Mouse (Mus musculus) kidney, adult 11 months (tissue): ENCODE measurements around the gene Gm8050.
"Not testable (repeated sequence)": the region's sequence is repeated elsewhere in the genome, so short reads cannot be mapped to it uniquely, and the experiment has no call there.

Experiments used
- DNase-seq: peaks from one replicate; pipeline ENCODE4 v3.0.0; 2022

The Gm8050 gene

GRCm38 (mm10) chr14:6720151-6720550 lies at the start of gene Gm8050:
Gm8050 (minus strand) TSS chr14:6720251.
- not testable (repeated sequence) for DNase-seq

- not testable (repeated sequence) for DNase-seq
Observed at GRCm38 (mm10) chr14:6757231-6757536, 37.1 kb upstream of the Gm8050 start.

GRCm38 (mm10) chr14:6756384-6757230 lies 36.6 kb upstream of the Gm8050 start:
- DNase-seq = not testable (repeated sequence)

GRCm38 (mm10) chr14:6742232-6742631 lies 22.2 kb upstream of the Gm8050 start, which contains the start of gene Gm3636:
Gm3636 (minus strand) TSS chr14:6742332.
- not testable (repeated sequence) for DNase-seq

DNA sequence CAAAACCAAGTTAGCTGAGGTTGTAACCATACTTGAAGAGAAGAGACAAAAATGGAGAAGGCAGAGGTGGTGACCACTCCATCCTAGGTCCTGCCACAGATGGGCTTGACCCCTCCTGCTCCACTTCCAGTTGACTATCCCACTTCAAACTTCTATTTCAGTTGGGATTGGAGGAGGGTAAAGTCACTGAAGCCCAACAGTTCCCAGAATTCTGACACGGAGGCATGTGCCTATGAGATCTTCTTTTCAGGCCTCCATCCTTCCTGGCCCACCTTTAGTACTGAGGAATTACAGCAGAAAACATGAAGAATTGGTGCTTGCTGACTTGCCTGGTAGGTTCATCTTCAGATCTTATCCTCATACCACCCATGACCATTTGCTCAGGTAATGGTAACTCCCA lies 36.0 kb downstream of the Gm8050 start, which contains the start of gene Gm10251:
Gm10251 (minus strand) TSS at position 101 of the 400 bp plus-strand sequence.
- DNase-seq = not testable (repeated sequence)
